Comparison of ENCODE assay signal across 8 mouse cellular contexts in the genomic region with DNA sequence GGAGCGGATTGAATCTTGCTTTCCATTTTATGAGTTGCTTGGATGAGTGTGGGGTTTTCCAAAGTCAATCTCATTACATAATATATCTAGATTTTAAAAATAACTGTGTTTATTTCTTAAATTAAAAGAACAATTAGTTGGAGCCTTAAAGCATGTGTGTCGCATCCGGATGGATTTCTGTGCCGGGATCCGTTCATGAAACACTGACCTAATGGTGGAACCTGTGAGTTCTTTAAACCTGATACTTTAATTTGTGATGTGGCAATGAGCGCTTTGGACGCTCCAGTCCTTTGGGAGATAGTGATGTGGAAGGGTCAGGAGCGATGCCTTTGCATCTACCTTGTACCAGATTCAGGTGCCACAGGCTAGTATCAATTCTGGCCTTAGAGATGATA. TPM values are rescaled to one million over a fixed set of nuclear protein-coding genes. Genes with fewer than 3 reads are reported as not detected.
DNase-seq lines count a peak whose midpoint lies in the region; ATAC-seq and TF ChIP-seq lines count a peak whose summit lies in the region.

No protein-coding gene starts in this region.

- H3K9me3 ChIP-seq in forebrain, embryonic 14.5 days (replicated peaks; ENCODE audit: control insufficient read depth, low read length), result no peaks in the 10 kb centered on the region
- no peaks in the 10 kb centered on the region for H3K9me3 ChIP-seq in liver, embryonic 13.5 days (replicated peaks)

- no peak for DNase-seq in gastrocnemius, adult 2 months
- DNase-seq in gastrocnemius, postnatal 10 days, result no peak
- peak; percentile 27 for DNase-seq in 3T3-L1 (ENCODE audit: low read depth, low spot score)
- no peak for DNase-seq in forebrain, embryonic 14.5 days (ENCODE audit: low spot score)
- no peak for DNase-seq in liver, embryonic 13.5 days
- no peak for DNase-seq in thymus, postnatal 10 days (ENCODE audit: low spot score in 2 of 2)

- peak overlapping the region; percentile 80 for H3K4me3 ChIP-seq in gastrocnemius, adult 2 months
- H3K4me3 ChIP-seq in forebrain, embryonic 14.5 days (ENCODE audit: low read depth, low read length), result peak overlapping the region; percentile 80
- H3K4me3 ChIP-seq in liver, embryonic 13.5 days (replicated peaks), result peak overlapping the region; percentile 95

- intact Hi-C loops in gastrocnemius, adult 2 months (cut with DNase I), result no loop called here

- no peaks in the 10 kb centered on the region for H3K27me3 ChIP-seq in forebrain, embryonic 14.5 days (replicated peaks; ENCODE audit: control insufficient read depth, insufficient read depth, low read length)
- H3K27me3 ChIP-seq in liver, embryonic 13.5 days, result no peaks in the 10 kb centered on the region

- no peak for ATAC-seq in forebrain, embryonic 14.5 days
- ATAC-seq in liver, embryonic 13.5 days (ENCODE audit: low read depth), result no peak
- no peak for ATAC-seq in CD4-positive, CD25-positive, alpha-beta regulatory T cell, adult 4 months
- no peak for ATAC-seq in granulocyte monocyte progenitor cell, adult 5-6 weeks (replicated peaks; ENCODE audit: poor library complexity, severe bottlenecking)

- WGBS in forebrain, embryonic 14.5 days, result 18% methylated on average over 8 of the region's 8 CpGs
- 32% methylated on average over 8 of the region's 8 CpGs for WGBS in liver, embryonic 13.5 days (ENCODE audit: insufficient replicate concordance)

- peak overlapping the region; percentile 93 for H3K9ac ChIP-seq in forebrain, embryonic 14.5 days (ENCODE audit: low read length)
- H3K9ac ChIP-seq in liver, embryonic 13.5 days, result peak overlapping the region; percentile 96

- peaks cover 11% of the 10 kb centered on the region for H3K4me1 ChIP-seq in forebrain, embryonic 14.5 days (ENCODE audit: control insufficient read depth, insufficient read depth, low read length)
- peaks cover 32% of the 10 kb centered on the region for H3K4me1 ChIP-seq in liver, embryonic 13.5 days (replicated peaks)

- 0 out of 2 replicates have a peak, but pooled peaks cover 7% of the 10 kb centered on the region for H3K36me3 ChIP-seq in forebrain, embryonic 14.5 days (ENCODE audit: control insufficient read depth, insufficient read depth, low read length)
- H3K36me3 ChIP-seq in liver, embryonic 13.5 days, result no peaks in the 10 kb centered on the region

- H3K27ac ChIP-seq in gastrocnemius, adult 2 months, result peak overlapping the region; percentile 90
- peak overlapping the region; percentile 92 for H3K27ac ChIP-seq in forebrain, embryonic 14.5 days (ENCODE audit: low read depth, low read length)
- H3K27ac ChIP-seq in liver, embryonic 13.5 days, result peak overlapping the region; percentile 95

- TF ChIP-seq CTCF in gastrocnemius, adult 2 months (IDR thresholded peaks at IDR 0.05), result no peak

- peak overlapping the region; percentile 72 for H3K4me2 ChIP-seq in forebrain, embryonic 14.5 days (ENCODE audit: low read length)
- peak overlapping the region; percentile 86 for H3K4me2 ChIP-seq in liver, embryonic 13.5 days

RNA-seq across cellular contexts. Expression of a gene that starts 1.4 kb away (rescaled TPM):
- total RNA-seq in gastrocnemius, adult 2 months (2021), result 10 to 100 TPM; 45.9 to 50.5 TPM
- total RNA-seq in gastrocnemius, postnatal 10 days (2021), result 10 to 100 TPM; 78.7 to 90.1 TPM
- 71.6 and 108 TPM in 2 replicates for polyA plus RNA-seq in forebrain, embryonic 14.5 days (2014; fragmentation: Nextera tagmentation; extraction: Ambion mirVana)
- 12.1 and 13.4 TPM in 2 replicates for polyA plus RNA-seq in liver, embryonic 13.5 days (2015; fragmentation: Nextera tagmentation; extraction: Ambion mirVana)
- polyA plus RNA-seq in CD4-positive, CD25-positive, alpha-beta regulatory T cell, adult 4 months (2017; shearing (Covaris generic)), result 10 to 100 TPM; 43.6 to 64.9 TPM
- 42.8 and 51.1 TPM in 2 replicates for total RNA-seq in granulocyte monocyte progenitor cell, adult 5-6 weeks (2014; fragmentation: Nextera tagmentation)
- total RNA-seq in granulocyte monocyte progenitor cell, adult 5-6 weeks (2017), result 40.1 and 51.1 TPM in 2 replicates
